Mouse (Mus musculus) sigmoid colon, adult 10 weeks (tissue): ENCODE measurements around the gene Acta1. TPM values are rescaled to one million over a fixed set of nuclear protein-coding genes. Genes with fewer than 3 reads are reported as not detected.

Experiments
- polyA plus RNA-seq: library from polyadenylated mRNA; stranded (reverse); fragments of 350-450 nt; fragmentation: Illumina TruSeq; extraction: RNeasy Lipid Tissue Mini Kit (QIAGEN cat#74804); gene quantifications from one replicate; pipeline ENCODE4 v1.2.3, GENCODE M21; 2014; ENCODE audit warnings: low read depth, low replicate concordance

The Acta1 gene
- not detected for polyA plus RNA-seq

DNA sequence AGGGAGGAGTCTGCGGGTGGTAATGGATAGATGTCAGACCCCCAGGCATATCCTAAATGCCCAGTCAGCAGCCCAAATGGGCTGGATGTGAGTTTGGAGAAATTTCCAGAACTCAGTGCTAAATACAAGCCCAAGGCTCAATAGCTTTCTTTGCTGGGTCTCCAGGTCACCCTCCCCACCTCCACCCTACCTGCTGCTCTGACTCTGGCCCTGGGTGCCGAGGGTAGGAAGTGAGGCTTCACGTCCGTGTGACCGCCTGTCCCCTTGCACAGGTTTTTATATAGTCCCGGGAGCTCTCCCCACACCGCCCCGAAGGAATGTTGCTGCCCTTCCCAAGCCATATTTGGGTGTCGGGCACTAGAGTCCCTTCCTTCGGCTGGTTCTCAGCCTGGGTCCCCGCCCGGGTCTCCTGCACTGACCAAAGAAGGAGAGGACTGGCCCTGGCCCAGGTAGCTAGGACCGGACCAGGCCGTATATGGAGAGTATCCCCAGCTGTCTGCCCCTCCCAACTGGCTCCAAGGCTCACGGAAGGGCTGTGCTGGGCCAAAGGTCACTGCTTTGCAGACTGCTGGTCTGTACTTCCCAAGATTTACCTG lies at the start of gene Acta1:
Gene Acta1 (minus strand): TSS at position 250 of the 596 bp plus-strand sequence.

DNA sequence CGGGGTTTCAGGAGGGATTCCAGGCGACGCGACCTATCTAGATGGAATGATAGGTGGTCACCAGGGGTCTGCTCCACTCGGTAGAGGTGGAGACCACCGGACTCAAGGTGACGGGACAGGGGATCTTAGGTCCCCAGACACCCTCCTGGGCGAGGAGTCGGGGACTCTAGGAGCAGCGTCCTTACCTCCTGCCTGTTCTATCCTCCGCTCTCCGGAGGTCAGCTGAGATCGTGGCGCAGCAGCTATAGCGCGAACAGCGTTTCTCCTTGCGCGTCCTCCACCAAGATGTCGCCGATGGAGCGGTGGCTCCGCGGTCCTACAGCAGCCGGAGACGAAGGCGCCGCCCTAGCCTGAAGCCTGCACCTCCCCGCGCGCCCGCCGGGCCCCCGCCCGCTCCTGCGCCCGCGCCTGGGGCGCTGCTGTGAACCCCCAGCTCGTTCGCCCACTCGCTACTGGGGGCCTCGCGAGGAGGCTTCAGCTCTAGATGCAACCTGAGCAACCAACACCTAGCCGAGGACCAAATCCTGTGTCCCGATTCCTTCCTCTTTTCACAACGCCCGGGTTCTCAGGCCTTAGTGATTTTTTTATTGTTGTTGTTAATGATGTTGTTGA lies 34.8 kb downstream of the Acta1 start, which contains the start of gene Ccsap:
Gene Ccsap (minus strand): TSS at position 562 of the 612 bp plus-strand sequence.

Other genes with a start within 250 kb of the Acta1 start
- 18.6 TPM for gene Rhou, start 240.8 kb downstream of the Acta1 start, polyA plus RNA-seq
- 16.3 TPM for gene Rab4a, start 88.8 kb downstream of the Acta1 start, polyA plus RNA-seq
- gene Ccsap, start 34.5 kb downstream of the Acta1 start, polyA plus RNA-seq, result 0.63 TPM
- gene Nup133, start 54.5 kb upstream of the Acta1 start, polyA plus RNA-seq, result 4.2 TPM
- 9.9 TPM for gene Abcb10, start 88.4 kb upstream of the Acta1 start, polyA plus RNA-seq
- 9.5 TPM for gene Taf5l, start 126.6 kb upstream of the Acta1 start, polyA plus RNA-seq
- 4.8 TPM for gene Urb2, start 126.8 kb upstream of the Acta1 start, polyA plus RNA-seq